Mouse (Mus musculus): ENCODE results near the gene Itgb8. TPM values are rescaled to one million over a fixed set of nuclear protein-coding genes. Genes with fewer than 3 reads are reported as not detected.

Gene Itgb8
- polyA plus RNA-seq, 1 experiment: 12.3 TPM

GRCm38 (mm10) chr12:119159254-119159933, 79.2 kb downstream of the Itgb8 start:
- Histone ChIP-seq H3K27ac (ENCODE audit: insufficient read depth, low read length) (no peak overlapping the region), H3K4me1 (ENCODE audit: control insufficient read depth, insufficient read depth, low read length) (no peaks in the 10 kb centered on the region), H3K4me3 (ENCODE audit: insufficient read depth, low read length) (no peak overlapping the region)
- no peak for TF ChIP-seq CTCF (IDR thresholded peaks at IDR 0.05; ENCODE audit: extremely low read depth, insufficient read depth, low read length)
- TF ChIP-seq POLR2A (IDR thresholded peaks at IDR 0.05; ENCODE audit: extremely low read depth, insufficient read depth, low read length): no peak

GRCm38 (mm10) chr12:119157686-119158085, 80.9 kb downstream of the Itgb8 start:
- H3K4me3 ChIP-seq (ENCODE audit: insufficient read depth, low read length): no peak overlapping the region
- H3K4me1 ChIP-seq (ENCODE audit: control insufficient read depth, insufficient read depth, low read length): no peaks in the 10 kb centered on the region
- no peak overlapping the region for H3K27ac ChIP-seq (ENCODE audit: insufficient read depth, low read length)
- TF ChIP-seq POLR2A (IDR thresholded peaks at IDR 0.05; ENCODE audit: extremely low read depth, insufficient read depth, low read length) (no peak), CTCF (IDR thresholded peaks at IDR 0.05; ENCODE audit: extremely low read depth, insufficient read depth, low read length) (no peak)

- H3K27ac ChIP-seq (ENCODE audit: insufficient read depth, low read length): no peak overlapping the region
- TF ChIP-seq POLR2A (IDR thresholded peaks at IDR 0.05; ENCODE audit: extremely low read depth, insufficient read depth, low read length): no peak
- no peak for TF ChIP-seq CTCF (IDR thresholded peaks at IDR 0.05; ENCODE audit: extremely low read depth, insufficient read depth, low read length)
- no peaks in the 10 kb centered on the region for H3K4me1 ChIP-seq (ENCODE audit: control insufficient read depth, insufficient read depth, low read length)
- H3K4me3 ChIP-seq (ENCODE audit: insufficient read depth, low read length): no peak overlapping the region
Observed at GRCm38 (mm10) chr12:119157068-119157467, 81.5 kb downstream of the Itgb8 start.

- no peak overlapping the region for H3K27ac ChIP-seq (ENCODE audit: insufficient read depth, low read length)
- H3K4me1 ChIP-seq (ENCODE audit: control insufficient read depth, insufficient read depth, low read length): no peaks in the 10 kb centered on the region
- TF ChIP-seq CTCF (IDR thresholded peaks at IDR 0.05; ENCODE audit: extremely low read depth, insufficient read depth, low read length) (no peak), POLR2A (IDR thresholded peaks at IDR 0.05; ENCODE audit: extremely low read depth, insufficient read depth, low read length) (no peak)
- H3K4me3 ChIP-seq (ENCODE audit: insufficient read depth, low read length): no peak overlapping the region
Observed at GRCm38 (mm10) chr12:119155566-119155965, 83.0 kb downstream of the Itgb8 start.

- TF ChIP-seq POLR2A (IDR thresholded peaks at IDR 0.05; ENCODE audit: extremely low read depth, insufficient read depth, low read length) (no peak), CTCF (IDR thresholded peaks at IDR 0.05; ENCODE audit: extremely low read depth, insufficient read depth, low read length) (no peak)
- Histone ChIP-seq H3K27ac (ENCODE audit: insufficient read depth, low read length) (no peak overlapping the region), H3K4me3 (ENCODE audit: insufficient read depth, low read length) (no peak overlapping the region), H3K4me1 (ENCODE audit: control insufficient read depth, insufficient read depth, low read length) (no peaks in the 10 kb centered on the region)
Observed at GRCm38 (mm10) chr12:119150956-119151355, 87.6 kb downstream of the Itgb8 start.

GRCm38 (mm10) chr12:119147753-119148152, 90.8 kb downstream of the Itgb8 start:
- no peaks in the 10 kb centered on the region for H3K4me1 ChIP-seq (ENCODE audit: control insufficient read depth, insufficient read depth, low read length)
- no peak for TF ChIP-seq POLR2A (IDR thresholded peaks at IDR 0.05; ENCODE audit: extremely low read depth, insufficient read depth, low read length)
- no peak overlapping the region for H3K4me3 ChIP-seq (ENCODE audit: insufficient read depth, low read length)
- no peak overlapping the region for H3K27ac ChIP-seq (ENCODE audit: insufficient read depth, low read length)

GRCm38 (mm10) chr12:119146031-119146430, 92.6 kb downstream of the Itgb8 start:
- H3K4me1 ChIP-seq (ENCODE audit: control insufficient read depth, insufficient read depth, low read length): no peaks in the 10 kb centered on the region
- TF ChIP-seq CTCF (IDR thresholded peaks at IDR 0.05; ENCODE audit: extremely low read depth, insufficient read depth, low read length) (no peak), POLR2A (IDR thresholded peaks at IDR 0.05; ENCODE audit: extremely low read depth, insufficient read depth, low read length) (no peak)
- H3K4me3 ChIP-seq (ENCODE audit: insufficient read depth, low read length): no peak overlapping the region
- no peak overlapping the region for H3K27ac ChIP-seq (ENCODE audit: insufficient read depth, low read length)

GRCm38 (mm10) chr12:119137946-119138345, 100.7 kb downstream of the Itgb8 start:
- H3K4me3 ChIP-seq (ENCODE audit: insufficient read depth, low read length): no peak overlapping the region
- TF ChIP-seq POLR2A (IDR thresholded peaks at IDR 0.05; ENCODE audit: extremely low read depth, insufficient read depth, low read length) (no peak), CTCF (IDR thresholded peaks at IDR 0.05; ENCODE audit: extremely low read depth, insufficient read depth, low read length) (no peak)
- H3K27ac ChIP-seq (ENCODE audit: insufficient read depth, low read length): no peak overlapping the region
- H3K4me1 ChIP-seq (ENCODE audit: control insufficient read depth, insufficient read depth, low read length): no peaks in the 10 kb centered on the region

GRCm38 (mm10) chr12:119113522-119114135, 125.0 kb downstream of the Itgb8 start:
- Histone ChIP-seq H3K4me3 (ENCODE audit: insufficient read depth, low read length) (no peak overlapping the region), H3K4me1 (ENCODE audit: control insufficient read depth, insufficient read depth, low read length) (no peaks in the 10 kb centered on the region), H3K27ac (ENCODE audit: insufficient read depth, low read length) (no peak overlapping the region)
- no peak for TF ChIP-seq POLR2A (IDR thresholded peaks at IDR 0.05; ENCODE audit: extremely low read depth, insufficient read depth, low read length)
- no peak for TF ChIP-seq CTCF (IDR thresholded peaks at IDR 0.05; ENCODE audit: extremely low read depth, insufficient read depth, low read length)

GRCm38 (mm10) chr12:119110091-119110490, 128.5 kb downstream of the Itgb8 start:
- Histone ChIP-seq H3K4me1 (ENCODE audit: control insufficient read depth, insufficient read depth, low read length) (no peaks in the 10 kb centered on the region), H3K4me3 (ENCODE audit: insufficient read depth, low read length) (no peak overlapping the region), H3K27ac (ENCODE audit: insufficient read depth, low read length) (no peak overlapping the region)
- no peak for TF ChIP-seq POLR2A (IDR thresholded peaks at IDR 0.05; ENCODE audit: extremely low read depth, insufficient read depth, low read length)
- no peak for TF ChIP-seq CTCF (IDR thresholded peaks at IDR 0.05; ENCODE audit: extremely low read depth, insufficient read depth, low read length)

Other genes starting within 250 kb of the Itgb8 start
- 0.09 and 0.10 TPM in 2 replicates for gene Macc1, start 75.5 kb upstream of the Itgb8 start, polyA plus RNA-seq (2012; rRNA removed)